Mouse (Mus musculus) 416B (cell line): ENCODE measurements around the gene Zfand3.
A peak's percentile ranks its signal among the peaks of the same experiment; 100 is the strongest.

Source experiments
- DNase-seq: peaks from one replicate; pipeline ENCODE4 v3.0.0; 2011; ENCODE audit warnings: low read depth

The Zfand3 gene

DNA sequence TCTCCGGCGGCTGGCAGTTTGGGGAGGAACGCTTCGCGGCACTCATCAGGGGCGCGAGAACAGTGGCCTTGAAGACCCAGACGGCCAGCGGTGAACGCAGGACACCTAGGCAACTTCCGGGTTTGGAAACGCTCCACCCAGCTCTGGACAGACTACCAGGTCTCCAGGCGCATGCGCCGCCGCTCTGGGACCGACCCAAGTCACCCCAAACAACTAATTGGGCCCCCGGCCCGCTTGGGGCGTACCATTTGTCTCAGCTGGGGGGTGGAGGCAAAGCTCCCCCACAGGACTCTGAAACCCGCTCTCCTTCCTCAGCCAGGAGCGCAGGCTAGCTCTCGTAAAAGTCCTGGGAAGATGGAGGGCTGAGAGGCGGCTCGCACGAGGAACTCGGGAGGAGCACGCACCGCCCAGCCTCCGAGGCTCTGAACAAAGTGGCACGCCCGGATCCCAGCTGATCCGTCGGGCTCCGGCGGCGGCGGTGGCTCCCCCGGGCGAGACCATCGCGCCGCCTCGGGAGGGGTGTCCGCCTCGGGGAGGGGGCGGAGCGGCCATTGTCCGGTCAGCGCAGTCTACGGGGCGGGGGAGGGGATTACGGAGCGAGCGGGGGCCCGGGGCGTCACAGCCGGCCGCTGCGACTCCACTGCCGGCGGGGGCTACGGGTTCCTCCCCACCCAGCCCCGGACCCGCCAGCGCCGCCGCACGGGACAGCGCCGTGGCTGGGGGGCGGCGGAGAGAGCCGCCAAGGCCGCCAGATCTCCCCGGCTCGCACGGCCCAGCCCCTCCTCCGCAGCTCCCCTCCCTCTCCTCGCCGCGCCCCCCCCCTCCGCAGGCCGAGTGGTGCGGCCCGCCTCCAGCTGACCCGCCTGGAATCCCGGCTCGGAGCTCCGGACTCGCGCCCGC is at the start of gene Zfand3:
TSS of gene Zfand3 (plus strand) at position 531 of the 900 bp plus-strand sequence.
- DNase-seq, result peak; percentile 98

DNA sequence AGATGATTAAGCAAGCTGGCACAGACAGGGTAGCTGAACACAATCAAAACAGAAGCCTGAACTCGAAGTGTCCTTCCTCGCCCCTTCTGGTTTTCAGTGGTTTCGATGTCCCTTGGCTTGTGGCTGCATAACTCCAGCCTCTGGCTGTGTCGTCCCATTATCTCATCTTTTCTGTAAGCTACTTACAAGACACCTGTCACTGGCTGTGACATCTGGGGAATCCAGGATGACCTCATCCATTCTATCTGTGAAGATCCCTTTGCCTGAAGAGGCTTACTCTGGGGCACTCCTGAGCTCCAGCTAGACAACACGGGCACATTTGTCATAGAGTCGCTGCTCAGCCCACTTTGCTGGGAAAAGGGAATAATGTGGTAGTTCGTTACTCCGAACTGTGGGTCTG is 48.7 kb upstream of the Zfand3 start:
- no peak for DNase-seq

DNA sequence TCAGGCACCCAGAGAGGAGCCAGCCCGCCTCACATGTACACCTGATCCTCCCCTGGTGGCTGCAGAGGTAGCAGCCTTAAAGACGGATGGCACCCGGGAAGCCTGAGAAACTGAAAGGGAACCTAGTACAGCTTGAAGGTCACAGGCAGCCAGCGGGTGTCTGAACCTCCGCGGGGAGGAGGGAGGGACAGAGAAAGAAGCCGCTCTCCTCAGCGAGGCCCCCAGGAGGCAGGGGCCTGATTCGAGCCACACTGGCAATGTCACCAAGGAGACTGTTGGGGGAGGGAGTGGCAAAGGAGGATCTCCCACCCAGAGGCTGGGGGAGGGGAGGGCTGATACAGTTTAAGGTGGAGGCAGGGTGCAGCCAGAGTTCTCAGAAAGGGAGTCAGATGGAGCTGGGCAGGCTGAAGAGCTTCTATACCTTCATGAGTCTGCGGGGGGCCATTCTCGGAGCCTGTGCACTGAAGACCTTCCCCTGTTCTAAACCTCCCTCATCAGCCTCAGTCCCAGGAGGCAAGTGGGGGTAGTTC is 40.7 kb upstream of the Zfand3 start:
- DNase-seq, result no peak

DNA sequence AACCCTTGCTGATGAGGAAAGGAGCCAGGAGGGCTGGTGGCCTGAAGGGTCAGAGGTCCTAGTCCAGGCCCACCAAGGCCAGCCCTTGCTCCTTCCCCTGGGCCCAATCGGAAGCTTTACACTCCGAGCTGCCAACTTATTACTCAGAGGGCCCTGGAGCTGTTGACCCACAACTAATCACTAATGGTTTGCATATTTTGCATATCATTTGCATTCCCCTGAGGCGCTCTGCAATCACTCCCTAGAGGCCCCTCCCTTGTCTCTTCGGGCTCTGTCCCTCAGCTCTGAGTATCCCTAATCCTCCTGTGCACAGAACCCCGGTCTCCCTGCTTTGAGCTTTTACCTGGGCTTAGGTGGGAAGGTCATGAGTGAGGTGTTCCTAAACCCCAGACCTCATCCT is 39.0 kb upstream of the Zfand3 start:
- DNase-seq, result no peak

DNA sequence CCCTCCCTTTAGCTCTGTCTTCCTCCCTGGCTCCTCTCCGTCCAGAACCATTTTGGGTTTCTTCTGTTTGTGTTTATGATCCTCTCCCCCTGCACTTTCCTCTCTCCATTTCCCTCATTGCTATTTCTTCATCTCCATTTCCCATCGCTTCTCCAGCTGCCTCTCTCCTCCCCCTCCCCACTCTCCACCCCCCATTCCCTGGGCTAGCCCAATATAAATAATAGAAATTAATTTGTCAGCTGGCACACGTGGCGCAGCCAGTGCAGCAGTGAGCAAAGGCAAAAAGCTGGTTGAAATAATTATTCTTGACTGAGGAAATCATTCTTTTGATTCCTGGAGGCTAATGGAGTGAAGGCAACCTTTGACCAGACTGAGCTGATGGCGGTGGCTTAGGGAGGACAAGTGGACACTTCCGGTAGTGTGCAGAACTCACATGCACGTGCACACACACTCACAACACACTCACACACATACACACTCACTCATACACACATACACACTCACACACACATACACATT is 34.4 kb upstream of the Zfand3 start, which contains the start of gene Mdga1:
TSS of gene Mdga1 (minus strand) at position 51 of the 519 bp plus-strand sequence.
- DNase-seq, result no peak

DNA sequence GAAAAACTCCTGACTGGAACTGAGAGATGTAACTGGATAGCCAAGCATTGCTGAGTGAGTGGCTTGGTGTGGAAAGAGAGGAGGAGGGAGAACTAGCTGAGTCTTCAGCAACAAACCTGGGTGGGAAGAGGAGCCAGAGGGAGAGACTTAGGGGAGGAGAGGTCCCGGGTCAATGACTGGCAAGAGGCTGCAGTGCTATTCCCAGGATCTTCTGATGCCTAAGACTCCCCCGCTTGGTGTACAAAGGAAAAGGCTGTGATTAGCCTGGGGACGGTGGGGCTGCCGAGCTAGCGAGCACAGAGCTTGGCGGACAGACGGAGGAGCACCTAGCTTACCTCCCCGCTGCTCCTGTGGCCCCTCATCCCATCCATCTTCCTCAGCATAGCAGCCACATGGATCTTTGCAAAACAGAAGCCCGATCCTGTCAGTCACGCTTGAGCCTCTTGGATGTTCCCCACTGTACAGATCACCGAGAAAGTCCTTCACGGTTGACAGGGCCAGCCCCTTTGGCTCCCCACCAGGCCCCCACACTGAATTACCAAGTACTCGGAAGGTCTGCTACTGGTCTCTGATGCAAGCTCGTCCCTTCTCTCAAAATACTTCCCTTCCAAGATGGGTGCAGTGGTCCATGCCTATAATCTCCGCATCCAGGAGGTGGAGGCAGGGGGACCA is 32.6 kb upstream of the Zfand3 start:
- DNase-seq, result no peak

DNA sequence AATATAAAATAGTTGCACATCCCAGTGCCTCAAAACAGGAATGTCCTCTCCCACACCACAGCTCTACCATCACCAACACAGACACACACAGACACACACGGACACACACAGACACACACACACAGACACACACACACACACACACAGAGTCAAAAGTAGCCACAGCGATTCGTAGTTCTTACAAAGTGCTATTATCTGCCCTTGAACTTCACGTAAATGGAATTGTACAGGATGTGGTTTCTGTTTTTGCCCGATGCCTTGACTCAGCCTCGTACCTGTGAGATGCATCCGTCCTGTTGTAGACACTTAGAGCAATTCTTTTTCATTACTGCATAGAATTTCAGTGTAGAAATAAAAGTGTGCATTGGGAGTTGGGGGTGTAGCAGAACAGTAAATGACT is 31.3 kb upstream of the Zfand3 start:
- no peak for DNase-seq

DNA sequence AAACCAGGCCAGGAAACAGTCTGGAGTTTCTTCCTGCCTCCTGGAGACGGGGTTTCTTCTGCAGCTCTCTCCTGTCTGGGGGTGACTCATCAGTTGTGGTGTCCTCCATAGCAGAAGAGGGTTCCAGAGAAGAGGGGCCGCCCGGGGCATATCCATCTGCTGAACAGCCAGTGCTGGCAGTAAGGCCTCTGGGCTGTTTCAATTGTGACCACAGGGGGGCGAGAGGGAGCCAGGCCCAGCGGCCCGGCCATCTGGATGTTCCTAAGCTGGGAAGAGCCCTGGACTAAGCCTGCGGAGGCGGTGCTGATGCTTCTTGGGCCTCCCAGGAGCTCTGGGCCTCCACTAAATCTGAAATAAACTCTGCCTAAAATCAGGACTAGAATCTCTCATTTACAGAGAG is 28.8 kb upstream of the Zfand3 start:
- DNase-seq, result peak; percentile 90

DNA sequence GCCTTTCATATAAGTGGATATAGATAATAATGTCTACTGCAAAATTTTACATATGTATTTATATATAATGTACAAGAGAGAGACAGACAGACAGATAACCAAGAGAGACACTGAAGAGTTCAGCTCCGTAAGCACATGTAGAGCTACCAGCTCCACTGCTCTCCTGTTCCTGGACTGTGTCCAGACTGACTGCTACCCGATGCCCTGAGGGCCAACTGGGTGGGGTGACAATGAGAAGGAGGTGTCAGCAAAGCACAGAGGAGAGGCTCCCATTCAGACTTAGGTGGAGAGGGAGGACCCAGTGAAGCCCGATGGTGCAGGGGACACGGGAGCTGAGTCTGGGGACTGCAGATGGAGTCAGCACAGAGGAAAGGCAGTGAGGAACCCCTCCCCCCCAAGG is 25.5 kb upstream of the Zfand3 start:
- no peak for DNase-seq

DNA sequence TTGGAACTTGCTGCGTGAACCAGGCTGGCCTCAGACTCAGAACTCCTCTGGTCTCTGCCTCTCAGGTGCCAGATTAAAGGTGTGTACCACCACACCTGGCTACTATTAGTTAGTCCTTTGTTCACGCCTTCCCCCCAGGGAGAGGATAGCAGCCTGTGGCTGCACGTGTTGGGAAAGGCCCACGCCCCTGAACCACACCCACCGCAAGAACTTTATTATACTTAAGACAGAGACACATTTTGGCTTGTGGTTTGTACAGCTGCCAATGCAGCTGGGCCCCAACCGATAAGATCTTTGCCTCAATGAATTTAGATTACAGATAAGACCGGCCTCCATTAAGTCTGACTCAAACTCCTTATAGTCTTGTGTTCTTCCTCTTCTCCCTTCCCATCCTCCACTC is 24.7 kb upstream of the Zfand3 start:
- peak; percentile 87 for DNase-seq

DNA sequence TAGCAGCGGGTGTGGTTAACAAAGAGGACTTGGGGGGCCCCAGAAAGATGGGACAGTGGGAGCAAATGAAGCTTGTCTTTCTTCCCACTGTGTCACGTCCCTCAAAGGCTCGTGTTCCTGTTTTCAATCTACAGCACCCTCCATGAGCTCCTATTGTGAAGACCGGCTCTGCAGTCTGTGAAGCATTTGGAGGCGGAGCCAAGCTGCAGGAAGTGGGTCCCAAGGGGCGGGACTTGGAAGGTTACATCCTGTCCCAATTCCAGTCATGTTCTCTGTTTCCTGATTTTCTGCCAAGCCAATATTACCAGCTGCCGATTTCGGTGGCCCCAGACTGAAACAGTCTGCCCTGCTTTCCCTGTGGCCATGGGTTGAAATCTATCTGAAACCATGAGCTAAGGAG is 23.0 kb upstream of the Zfand3 start:
- no peak for DNase-seq

DNA sequence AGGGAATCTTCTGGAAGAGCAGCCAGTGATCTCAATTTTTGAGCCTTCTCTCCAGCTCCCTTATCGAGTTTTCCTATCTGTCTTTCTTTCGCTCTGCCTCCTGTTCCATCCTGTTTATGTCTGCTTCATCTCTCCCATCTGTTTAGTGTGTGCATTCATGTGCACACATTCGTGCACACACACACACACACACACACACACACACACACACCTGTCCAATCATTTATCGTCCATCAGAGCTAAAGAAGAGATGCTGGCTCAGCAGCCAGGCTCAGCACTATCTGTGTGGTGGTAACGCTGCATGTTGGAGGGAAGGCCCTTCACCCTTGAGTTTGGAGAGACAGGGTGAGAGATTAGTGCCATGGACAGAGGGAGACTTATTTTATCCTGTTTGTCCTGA is 21.3 kb upstream of the Zfand3 start:
- DNase-seq, result no peak

DNA sequence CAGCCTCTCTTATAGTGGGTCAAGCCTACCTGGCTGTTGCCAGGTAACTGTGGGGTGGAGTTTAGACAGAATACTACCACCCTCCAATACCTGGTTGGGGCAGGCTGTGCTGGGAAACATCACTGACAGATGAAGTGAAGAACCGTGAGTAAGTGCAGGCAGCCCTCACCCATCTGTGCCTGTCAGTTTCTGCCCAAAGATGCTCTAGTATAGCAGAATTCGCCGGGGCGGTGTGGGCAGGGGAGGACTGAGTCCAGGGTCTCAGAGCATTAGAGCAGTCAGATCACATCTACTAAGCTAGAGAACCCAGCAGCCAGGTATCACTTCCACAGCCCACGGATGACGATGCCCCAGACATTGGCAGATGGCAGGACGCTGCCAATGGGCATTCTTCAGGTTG is 19.6 kb upstream of the Zfand3 start:
- no peak for DNase-seq

DNA sequence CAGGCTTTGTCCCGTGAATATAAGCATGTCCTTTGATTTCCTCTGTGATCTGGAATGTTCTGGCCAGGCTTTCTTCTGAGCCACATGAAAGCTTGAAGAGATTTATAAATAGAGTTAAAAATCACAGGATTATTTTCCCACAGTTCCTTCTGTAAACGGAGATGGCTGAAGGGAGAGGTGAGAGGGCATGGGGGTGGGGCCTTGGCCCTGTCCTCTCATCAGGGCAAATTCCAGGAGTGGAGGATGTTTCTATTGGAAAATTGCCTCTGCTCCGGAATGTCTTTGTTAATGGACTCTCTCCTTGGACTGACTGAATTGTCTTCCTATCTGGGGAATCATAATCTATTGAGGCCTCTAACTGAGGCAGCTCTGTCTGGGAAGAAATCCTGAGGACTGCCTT is 19.0 kb upstream of the Zfand3 start:
- DNase-seq, result no peak

DNA sequence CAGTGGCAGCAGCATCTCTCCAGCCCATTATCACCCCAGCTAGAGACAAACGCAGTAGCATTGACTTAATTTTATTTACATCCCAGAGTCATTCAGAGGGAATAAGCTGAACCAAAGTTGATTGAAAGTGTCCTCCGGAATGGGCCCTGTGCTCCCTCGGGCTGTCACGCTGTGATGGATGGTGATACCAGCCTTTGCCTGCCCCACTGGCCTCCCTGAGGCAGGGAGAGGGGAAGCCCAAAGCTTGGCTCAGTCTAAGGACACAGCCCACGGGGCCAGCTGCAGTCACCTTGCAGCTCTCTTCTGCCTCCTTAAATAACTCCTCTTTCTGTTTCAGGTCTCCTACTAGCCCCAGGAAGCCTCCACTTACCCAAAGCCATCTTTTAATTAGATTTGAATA is 16.4 kb upstream of the Zfand3 start:
- DNase-seq, result no peak

DNA sequence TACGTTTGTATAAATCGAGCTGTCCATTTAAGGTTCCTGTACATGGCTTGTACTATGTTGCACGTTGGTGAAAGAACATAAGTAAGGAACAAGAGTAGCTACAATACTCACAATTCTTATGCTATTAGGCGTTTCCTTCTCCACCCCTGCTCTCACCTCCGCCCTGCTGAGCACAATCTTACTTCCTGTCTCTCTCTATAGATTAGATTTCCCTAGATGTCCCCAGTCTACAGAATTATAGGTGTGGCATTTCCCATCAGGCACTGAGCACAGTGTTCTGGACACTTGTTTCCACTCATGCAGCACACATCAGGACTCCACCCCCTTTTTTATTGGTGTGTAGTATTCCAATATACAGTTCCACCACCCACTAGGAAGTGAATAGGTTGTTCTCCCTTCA is 14.9 kb upstream of the Zfand3 start:
- DNase-seq, result no peak

DNA sequence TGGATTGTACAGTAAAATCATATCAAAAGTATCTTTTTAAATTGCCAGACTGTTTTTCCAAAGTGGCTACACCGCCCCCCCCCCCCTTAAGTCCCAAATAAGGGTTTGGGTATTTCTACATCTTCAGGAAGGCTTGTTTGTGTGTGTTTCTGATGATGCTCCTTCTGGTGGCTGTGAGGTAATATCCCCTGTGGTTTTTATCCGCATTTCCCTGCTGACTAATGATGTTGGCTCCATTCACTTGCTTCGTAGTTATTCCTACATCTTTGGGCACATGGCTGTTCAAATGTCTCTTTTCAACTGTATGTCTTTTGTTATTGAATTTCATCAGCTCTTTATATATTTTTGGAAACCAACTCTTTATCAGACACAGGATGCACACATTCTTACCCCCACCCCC is 14.4 kb upstream of the Zfand3 start:
- DNase-seq, result peak; percentile 87

DNA sequence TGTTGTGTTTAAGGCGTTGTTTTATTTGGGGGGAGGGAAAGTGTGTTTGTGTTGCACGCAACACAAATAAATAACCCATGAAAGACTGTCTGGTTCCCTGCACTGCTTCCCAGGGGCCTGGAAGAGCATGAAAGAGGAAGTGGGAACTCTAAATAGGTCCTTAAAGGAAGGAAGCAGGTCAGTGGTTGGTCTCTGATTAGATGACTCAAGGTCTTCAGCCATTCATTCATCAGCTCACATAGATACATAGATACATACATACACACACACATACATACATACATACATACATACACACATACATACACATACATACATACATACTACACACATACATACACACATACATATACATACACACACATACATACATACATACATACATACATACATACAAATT is 13.7 kb upstream of the Zfand3 start:
- peak; percentile 68 for DNase-seq

DNA sequence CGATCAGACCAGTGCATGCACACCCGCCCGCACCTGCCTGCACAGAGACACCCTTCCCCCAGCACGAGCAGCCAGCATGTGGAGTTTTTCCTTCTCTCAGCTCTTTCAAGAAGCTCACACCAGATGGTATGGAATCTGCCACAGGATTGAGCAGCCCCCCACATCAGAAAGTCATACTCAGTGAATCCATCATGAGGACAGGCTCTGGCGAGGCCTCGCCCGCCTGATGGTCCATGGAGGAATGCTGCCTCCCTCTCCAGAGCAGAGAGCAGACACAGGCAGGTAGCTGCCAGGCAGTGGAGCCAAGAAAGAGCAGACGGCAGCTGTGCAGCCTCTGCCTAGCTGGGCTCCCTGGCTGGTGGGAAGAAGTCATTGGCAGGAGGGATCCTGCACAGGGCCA is 11.0 kb upstream of the Zfand3 start:
- no peak for DNase-seq

DNA sequence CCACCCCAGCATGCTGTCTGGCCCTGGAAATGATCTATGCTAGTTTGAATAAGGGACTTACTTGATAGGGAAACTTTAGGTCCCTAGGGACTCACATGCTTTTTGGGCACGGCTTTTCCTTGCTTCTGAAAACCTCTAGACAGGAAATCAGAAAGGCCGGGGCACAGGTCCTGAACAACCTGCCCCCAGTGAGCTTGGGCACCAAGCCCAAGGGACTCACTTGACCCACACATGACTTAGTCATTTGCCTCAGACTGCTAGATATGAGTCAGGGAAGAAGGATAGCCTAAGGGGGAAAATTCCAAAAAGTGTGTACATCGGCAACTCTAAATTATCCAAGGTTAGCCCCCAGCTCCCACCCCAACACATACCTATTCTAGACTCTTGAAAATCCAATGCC is 10.5 kb upstream of the Zfand3 start:
- DNase-seq, result peak; percentile 52

DNA sequence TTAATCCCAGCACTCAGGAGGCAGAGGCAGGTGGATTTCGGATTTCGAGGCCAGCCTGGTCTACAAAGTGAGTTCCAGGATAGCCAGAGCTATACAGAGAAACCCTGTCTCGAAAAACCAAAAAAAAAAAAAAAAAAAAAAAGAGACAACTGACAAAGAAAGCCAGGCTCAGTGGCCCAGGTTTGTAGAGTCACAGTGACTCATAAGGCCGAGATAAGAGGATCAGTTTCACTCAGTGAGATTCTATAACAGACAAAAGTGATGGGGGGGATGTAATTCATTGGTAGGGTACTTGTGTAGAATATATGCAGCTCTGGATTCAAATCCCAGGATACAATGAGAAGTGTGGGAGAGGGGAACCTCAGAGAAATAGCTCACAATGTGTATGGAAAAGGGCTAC is 10.1 kb upstream of the Zfand3 start:
- peak; percentile 58 for DNase-seq

DNA sequence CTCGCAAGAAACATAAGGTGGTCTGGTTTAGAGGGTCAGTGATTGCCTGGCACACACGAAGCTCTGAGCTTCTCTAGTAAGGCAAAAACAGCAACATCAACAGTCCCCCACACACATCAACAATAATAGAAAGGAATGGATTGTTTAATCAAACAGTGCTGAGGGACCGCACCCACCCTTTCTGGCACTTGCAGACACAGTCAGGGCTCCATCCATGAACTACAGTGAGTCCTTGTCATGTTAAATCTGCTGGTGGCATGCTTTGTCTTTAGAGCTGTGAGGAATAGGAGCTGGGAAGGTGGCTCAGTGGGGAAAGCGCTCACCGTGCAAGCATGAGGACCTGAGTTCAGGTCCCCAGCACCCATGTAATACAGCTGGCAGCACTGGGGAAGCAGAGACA is 8.5 kb upstream of the Zfand3 start:
- no peak for DNase-seq

DNA sequence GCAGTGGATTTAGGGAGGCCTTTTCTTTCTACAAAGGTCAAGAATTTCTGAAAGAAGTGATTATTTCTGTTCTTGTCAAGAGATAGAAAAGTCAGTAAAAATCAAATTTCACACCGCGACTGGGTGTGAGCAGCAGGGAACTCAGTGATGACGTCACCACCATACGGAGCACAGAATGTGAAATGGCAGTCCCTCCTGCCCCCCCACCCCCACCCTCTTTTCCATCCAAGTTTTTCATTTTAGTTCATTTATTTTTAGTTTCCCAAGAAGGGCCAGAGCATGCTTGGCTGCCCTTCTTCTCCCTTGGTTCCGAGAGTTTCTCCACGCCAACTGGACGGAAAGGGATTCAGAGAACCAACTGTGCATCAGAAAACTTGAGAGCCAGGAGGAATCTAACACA is 6.8 kb upstream of the Zfand3 start:
- DNase-seq, result no peak
